Mouse (Mus musculus) adrenal gland, postnatal 10 days (tissue): ENCODE measurements around the gene Ppp1r3e. TPM values are rescaled to one million over a fixed set of nuclear protein-coding genes. Genes with fewer than 3 reads are reported as not detected.

ENCODE experiments used
- DNase-seq: peaks from one replicate; pipeline ENCODE4 v3.0.0; 2021; ENCODE audit warnings: mixed read lengths
- total RNA-seq, 2 experiments: library from RNA; stranded (reverse); gene quantifications; 2 replicates each; pipeline ENCODE4 v1.2.3; 2021

Gene Ppp1r3e
- total RNA-seq, 2 experiments from 2014 or later = 11.2 to 16.6 TPM

DNA sequence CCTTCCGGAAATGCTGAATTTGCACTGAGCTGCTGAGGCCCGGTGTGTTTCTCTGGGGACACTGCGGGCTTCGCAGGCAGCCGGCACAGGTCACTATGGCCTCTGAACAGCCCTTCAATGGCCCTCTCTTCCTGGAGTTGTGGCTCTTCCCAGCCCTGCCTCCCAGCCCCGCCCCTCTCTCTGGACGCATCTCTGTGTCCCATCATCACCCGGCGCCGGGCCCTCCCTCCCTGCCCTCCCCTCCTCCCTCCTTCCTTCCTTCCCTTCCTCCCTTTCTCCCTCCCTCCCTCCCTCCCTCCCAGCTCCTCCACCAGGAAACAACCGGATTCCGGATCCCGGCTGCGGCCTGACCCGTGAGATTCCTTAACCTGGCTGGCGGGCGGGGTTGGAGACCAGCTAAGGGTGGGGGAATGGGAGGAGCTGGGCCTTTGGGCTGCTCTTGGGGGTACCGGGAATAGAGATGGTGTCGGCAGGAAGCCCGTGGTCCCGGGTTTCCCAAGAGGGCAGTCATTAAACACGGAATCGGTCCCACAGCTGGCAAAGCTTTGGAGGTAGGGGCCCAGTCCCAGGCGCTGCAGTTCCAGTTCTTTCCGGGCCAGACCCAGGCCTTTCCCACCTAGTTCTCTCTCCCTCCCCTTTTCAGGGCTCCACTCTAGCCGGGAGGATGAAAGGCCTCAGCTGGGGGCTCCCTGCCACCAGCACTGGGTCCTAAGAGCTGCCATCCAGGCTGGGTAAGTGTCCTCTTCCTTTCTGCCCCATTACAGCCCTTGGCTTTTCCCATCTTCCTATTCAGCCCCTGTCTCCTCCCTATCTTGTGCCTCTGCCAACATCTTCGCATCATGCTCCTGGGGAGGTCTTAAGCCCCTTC is 6.0 kb upstream of the Ppp1r3e start, which contains the start of the genes Bcl2l2 and Gm20521:
TSS of gene Bcl2l2 (plus strand) at position 224 of the 868 bp plus-strand sequence.
TSS of gene Gm20521 (plus strand) at position 288 of the 868 bp plus-strand sequence.
- peak; percentile 93 for DNase-seq

DNA sequence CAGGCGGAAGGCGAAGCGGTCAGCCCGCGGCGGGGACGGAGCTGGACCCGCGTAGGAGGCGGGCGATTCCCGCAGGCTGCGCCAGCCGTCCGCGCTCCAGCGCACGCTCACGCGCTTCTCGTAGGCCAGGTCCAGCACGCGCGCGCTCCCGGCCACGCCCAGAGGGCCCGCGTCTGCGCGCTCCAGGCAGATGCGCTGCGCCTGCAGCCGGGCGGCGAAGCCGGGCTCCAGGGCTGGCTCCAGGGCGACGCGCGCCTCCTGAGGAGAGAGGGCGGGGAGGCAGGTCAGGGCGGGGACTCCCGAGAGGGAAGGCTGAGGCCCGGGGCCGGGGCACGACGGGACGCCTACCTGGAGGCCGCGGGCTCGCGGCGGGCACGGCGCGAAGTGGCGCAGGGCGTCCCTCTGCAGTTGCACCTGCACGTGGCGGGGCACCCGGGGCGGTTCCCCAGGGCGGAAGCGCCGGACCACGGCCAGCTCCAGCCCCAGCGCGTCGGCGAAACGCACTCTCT is 757 bp downstream of the Ppp1r3e start:
- DNase-seq = peak; percentile 95

DNA sequence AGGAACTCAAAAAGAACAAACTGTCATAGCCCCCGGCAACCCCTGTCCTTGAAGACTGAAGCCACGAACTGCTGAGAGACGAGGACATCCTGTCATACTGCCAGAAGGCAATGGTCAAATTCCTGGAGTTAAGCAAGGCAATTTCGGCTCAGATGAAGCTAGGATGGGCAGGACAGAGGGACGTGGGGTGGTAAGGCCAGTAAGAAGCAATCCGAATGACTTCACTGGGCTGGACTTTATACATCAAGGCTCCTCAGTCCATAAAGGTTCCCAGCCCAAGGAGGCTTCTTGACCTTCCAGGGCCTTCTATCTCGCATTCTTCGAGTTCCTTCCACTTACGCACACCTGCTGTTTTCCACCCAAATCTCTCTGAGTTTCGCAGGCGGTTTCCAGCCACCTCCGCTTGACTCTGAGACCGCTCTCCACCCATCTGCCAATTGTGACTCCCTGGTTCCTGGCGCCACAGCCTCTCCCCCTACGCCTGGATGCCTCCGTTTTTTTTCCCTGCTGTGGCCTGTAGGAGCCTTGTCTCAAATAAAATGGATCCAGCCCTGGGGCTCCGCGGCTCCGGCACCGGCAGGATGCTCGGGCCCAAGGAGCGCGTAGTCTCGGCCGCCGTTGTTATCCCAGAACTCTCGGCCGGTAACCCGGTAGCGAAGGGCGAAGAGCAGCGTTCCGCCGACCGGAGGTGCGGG is 1.4 kb downstream of the Ppp1r3e start:
- DNase-seq = no peak

DNA sequence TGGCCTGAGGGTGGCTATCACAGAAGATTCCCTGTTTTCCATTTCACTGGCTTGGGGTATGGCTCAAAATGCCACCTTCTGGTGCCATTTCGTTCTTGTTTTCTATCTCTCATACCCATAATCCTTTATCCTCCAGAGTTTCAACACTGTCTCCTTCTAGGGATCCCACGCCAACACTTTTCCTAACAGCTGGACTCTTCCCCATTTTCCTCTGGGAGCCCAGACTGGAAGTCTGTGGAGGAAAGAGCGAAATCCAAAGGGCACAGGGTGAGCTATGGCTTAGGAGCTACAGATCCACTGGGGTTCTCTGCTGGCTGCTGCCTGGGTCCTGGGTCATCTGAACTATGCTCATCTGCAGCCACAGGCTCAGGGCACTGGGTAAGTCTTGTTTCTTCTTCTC is 3.2 kb downstream of the Ppp1r3e start:
- peak; percentile 27 for DNase-seq

DNA sequence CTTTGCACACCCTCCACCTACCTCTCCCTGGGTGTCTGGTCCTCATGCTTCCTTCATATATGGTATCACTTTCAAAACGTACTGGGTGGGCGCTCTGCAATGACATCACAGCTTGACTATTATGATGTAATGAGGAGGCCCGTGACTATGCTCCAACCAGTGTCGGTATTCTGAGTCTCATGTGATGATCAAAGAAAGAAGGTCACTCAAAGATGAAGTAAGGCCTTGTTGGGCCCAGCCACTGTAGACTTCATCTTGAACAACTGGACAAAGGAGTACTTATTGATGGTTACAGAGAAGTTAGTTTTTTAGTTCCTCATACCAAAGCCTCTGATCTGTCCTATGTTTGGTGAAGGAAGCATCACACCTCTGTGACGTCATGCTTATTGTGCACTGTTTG is 6.5 kb downstream of the Ppp1r3e start, which contains the start of gene Homez:
TSS of gene Homez (minus strand) at position 101 of the 400 bp plus-strand sequence.
- DNase-seq = no peak

DNA sequence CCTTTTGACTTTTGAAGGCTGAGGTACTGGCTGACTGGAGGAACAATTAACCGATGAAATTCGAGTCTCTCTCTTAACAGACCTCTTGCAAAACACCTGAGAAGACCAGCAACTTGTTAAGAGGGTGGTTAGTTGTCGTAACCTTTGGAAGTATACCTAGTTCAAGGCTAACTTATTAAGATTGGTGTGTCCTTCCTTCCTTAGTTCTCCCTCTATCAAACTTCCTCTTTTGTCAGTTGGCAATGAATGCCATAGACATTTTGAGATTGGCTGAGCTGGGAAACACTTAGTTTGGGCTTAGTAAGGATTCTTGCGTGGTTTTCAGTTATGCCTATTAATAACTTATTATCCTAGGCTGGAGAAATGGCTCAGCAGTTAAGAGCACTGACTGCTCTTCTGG is 9.3 kb downstream of the Ppp1r3e start:
- no peak for DNase-seq

DNA sequence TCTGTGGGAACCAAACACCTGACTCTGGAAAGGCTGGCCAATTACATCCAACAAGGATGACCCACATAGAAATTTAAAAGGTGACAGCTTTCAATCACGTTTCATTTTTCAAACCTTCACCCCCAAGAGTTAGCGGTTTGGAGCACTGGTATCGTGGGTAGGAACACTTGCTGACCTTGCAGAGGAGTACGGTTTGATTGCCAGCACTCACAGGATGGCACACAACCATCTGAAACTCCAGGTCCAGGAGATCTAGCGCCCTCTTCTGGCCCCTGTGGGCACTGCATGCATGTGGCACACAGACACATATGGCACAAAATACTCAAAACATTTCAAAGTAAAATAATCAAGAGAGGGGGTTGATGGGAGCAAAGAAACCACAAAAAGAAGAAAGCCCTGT is 10.4 kb downstream of the Ppp1r3e start:
- peak; percentile 29 for DNase-seq

DNA sequence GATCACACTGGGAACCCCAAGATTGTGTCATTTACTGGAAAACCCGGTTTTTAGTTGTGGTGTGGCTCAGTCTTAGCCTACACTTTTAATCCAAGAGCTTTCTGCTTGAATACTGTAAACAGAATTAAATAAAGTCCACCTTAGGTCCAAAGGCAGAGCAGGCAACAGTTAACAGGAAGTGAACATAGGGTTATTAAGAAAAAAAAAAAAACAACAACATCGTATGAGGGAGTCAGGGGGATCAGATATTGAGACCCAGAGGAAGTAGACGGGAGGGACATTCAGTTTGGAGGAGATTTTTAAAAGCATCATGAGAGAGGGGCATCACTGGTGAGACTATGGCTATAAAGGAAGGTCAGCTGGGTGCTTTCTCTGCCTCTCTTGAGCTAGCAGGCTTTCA is 11.1 kb downstream of the Ppp1r3e start:
- DNase-seq = no peak

DNA sequence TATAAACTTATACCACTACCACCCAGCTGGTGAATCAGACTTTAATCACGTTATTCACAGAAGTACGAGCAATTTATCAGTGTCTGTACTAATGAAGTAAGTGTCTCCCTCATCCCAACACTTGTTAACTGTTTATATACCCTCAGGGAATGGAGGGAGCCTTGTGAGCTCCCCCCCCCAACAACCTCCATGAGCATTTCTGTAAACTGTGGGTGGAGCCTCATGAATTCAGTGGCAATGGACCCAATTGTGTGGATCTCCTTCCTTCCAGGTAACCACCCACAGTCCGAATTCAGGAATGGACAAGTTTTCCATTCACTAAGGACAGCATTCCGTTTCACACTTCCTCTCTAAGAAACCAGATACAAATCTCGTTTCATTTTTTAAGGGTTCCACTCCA is 11.7 kb downstream of the Ppp1r3e start:
- no peak for DNase-seq

DNA sequence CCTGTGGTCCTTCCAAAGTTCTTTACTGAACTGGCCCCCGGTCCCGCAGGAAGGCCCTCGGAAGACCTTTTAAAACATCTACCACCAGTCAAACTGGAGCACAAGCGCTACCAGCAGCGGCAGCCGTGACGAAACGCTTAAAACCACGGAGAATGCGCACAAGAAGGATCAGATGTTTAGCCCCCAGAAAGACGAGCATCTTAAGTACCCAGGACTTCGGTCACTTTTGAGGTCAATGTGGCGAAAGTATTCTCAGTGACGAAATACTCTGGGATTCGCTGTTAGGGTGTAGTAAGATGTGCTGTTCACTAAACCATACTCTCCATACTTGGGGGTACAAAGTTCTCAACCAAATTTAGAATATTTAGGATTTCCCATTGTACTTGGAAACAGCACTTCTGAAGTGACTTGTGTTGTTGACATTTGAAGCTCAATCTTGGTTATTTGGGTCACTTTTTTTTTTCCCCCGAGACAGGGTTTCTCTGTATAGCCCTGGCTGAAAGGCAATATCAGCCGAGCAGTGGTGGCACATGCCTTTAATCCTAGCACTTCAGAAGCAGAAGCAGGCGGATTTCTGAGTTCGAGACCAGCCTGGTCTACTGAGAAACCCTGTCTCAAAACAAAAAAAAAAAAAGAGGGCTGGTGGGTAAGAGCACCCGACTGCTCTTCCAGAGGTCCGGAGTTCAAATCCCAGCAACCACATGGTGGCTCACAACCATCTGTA is 12.9 kb downstream of the Ppp1r3e start:
- DNase-seq = no peak

DNA sequence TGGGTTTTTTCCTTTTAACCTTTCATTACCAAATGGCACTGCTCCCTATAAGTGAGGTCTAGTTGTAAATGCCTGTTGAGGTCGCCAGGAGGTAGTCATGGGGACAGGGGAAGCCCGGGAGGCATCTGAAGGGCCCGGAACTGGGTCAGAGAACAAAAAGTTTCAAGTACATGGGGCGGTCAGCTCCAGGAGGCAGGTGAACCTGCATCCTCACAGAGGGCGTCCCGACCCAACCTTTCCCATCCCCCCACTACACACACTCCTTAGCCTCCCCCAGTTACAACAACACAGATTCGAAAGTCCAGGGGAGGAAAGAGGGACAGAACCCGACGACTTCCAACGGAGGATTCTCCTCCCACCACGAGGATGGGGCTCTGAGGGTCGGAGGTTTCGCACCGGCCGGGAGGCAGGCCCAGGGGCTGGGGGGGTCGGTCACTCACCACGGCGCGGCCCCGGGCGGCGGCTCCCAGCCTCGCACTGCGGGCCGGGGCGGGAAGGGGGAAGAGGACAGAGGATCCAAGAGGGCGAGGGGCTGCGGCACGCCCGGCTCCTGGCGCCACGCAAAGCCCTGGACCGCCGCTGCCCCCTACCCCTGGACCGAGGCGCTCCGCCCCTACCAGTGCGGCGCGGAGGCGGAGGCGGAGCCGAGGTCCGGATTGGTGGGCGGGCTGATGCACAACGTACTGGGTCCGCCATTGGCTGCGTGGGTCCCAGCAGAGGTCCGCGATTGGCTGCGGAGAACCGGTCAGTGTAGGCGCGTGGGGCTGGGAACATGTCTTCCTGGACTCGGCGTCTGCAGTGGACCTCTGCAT is 13.6 kb downstream of the Ppp1r3e start:
- peak; percentile 95 for DNase-seq

DNA sequence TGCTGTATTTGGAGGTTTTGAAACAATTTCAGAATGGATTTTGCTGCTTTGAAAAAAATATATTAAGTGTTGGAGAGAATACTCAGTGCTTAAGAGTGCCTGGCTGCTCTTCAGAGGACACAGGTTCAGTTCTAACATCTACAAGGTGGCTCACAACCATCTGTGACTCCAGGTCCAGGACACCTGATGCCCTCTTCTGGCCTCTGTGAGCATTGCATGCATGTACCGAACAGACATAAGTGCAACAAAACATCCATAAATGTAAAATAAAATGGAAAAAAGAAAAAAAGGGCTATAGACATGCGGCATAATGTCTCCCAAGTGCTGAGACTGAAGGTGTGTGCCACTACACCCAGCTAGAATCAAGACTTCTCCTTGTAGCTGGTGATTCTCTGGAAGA is 16.8 kb downstream of the Ppp1r3e start:
- peak; percentile 77 for DNase-seq

DNA sequence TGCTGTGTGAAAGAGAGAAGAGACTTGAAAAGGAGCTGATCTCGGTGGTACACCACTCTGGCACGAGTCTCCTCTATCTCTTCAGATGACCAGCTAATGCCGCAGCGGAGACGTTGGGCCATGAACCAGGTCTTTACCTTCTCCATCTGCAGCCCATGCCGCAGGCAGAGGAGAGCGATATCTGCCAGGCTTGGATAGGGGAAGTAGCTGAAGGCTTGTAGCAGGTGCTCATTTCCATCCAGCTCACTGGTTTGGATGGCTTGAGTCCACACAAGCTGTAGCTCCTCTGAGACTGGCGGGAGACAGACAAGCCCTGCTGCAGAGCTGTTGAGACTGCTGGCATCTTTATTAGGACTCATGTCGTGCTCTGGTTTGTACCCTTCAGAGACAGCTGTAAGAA is 19.5 kb downstream of the Ppp1r3e start:
- no peak for DNase-seq

DNA sequence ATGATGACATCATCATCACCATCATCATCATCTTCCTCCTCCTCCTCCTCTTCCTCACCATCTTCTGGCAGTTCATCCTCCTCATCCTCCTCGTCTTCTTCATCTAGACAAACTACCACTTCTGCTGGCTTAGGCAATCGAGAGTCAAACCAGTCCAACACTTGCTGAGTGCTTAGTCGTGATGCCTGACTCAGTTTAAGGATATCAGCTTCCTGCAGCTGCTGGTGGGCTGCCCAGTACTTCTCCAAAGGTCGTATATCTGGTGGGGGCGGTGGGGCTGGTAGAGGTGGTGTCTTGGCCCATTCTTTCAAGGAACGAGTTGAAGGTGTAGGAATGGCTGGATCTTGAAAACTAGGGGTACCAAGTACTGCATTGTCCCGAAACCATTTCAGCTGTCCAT is 20.6 kb downstream of the Ppp1r3e start:
- no peak for DNase-seq

DNA sequence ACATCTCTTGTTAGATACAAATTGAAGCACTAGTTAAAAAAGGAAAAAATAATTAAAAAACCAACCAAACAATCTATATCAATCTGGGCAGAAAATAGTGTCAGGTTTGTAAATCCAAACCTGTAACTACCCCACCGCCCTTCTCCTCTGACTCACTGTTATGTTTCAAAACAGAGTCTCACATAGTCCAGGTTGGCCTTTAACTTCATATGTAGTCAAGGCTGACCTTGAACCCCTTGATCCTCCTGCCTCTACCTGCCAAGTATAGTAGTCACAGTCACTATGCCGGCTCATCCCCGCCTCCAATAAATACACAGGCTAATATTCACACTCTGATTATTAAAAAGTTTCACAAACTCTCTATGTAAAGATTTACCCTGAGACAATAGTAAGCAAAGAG is 21.6 kb downstream of the Ppp1r3e start:
- no peak for DNase-seq

DNA sequence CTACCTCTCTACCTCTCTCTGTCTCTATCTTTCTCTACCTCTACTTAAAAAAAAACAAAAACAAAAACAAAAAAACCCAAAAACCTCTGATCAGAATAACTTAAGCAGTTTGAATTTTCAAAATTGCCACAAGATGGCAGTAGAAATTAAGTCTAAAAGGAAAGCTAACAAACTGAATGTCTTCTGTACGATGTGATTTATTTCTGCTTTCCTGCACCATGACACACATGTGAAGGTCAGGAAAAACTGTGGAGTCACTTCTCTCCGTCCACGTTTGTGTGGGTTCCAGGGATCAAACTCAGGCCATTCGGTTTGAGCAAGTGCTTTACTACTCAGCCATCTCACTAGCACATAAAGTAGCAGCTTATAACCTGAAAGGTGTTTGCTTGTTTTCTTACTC is 33.9 kb downstream of the Ppp1r3e start:
- DNase-seq = peak; percentile 25

DNA sequence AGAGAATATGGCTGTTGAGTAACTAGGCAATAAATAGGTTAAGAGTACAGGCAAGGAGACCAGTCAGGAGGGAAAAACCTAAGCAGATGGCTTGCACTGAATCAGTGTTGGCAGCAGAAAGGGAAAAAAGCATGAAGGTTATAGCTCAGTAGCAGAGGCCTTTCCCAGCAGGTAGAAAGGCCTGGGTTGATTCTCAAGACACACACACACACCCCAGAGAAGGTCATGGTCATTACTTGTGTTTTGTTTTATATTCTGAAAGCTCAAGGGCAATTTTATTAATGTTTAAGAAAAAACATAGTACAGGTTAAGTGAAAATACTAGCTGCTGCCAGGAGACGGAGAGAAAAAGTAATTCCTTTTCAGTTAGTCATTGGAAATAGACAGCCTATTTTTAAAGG is 53.6 kb downstream of the Ppp1r3e start:
- DNase-seq = no peak
